Mouse (Mus musculus) naive thymus-derived CD4-positive, alpha-beta T cell, adult 5 months (primary cell): Measurements from ENCODE around the gene BC049730. TPM values are rescaled to one million over a fixed set of nuclear protein-coding genes. Genes with fewer than 3 reads are reported as not detected.

Source experiments
- polyA plus RNA-seq: library from polyadenylated mRNA; unstranded; fragments of 100-300 nt; shearing (Covaris generic); gene quantifications from one replicate; pipeline ENCODE4 v1.2.1, GENCODE M21; 2017

The BC049730 gene
- polyA plus RNA-seq = not detected

DNA sequence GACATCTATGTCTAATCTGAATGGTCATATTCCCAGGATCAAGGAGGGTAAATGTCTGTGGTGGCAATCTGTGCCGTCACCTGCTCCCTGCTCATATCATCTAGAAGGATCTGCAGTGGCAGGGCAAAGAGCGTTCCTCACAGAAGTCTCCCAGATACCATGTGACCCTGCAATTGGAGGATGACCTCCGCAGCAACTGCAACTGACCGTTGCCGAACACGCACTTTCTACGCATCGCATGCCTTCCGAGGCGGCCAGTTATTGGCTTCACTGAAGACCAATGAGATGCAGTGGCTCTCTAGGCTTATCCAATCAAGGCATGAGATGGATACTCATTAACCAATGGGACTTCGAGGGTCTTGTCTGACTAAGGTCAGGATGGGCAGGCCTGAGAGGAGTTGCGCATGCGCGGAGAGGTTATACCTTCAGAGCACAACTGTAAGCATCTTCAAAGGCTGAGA lies at the start of gene BC049730:
Gene BC049730 (plus strand): TSS at position 411 of the 461 bp plus-strand sequence.

DNA sequence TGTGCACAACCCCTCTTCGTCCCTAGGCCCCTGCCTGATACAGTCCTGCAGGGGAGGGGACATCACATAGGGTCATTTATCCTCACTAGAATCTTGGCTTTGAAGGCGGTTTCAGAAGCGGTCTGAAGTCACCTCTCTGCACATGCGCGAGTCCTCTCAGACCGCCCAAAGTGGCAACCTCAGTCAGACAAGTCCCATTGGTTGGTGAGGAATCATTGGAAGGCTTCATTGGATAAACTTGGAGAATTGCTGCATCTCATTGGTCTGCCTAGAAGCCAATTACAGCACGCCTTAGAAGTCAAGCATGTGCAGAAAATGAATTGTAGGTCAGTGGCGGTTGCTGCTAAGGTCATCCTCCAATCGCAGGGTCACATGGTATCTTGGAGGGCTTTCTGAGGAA lies 32.5 kb upstream of the BC049730 start, which contains the start of gene Tex101:
Gene Tex101 (minus strand): TSS at position 101 of the 400 bp plus-strand sequence.

DNA sequence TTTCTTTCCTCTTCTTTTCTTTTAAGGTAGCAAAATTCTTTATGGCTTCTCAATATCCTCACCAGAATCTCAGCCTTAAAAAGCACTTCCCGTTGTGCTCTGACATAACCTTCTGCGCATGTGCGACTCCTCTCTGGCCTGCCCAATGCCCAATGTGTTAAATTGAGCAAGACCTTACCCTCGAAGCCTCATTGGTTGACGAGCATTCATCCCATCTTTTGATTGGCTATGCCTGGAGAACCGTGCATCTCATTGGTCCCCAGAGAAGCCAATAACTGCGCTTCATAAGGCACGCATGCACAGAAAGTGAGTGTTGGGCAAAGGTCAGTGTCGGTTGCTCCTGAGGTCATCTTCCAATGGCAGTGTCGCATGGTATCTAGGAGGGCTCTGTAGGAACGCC lies 17.8 kb downstream of the BC049730 start, which contains the start of gene Gm4763:
Gene Gm4763 (minus strand): TSS at position 101 of the 400 bp plus-strand sequence.

DNA sequence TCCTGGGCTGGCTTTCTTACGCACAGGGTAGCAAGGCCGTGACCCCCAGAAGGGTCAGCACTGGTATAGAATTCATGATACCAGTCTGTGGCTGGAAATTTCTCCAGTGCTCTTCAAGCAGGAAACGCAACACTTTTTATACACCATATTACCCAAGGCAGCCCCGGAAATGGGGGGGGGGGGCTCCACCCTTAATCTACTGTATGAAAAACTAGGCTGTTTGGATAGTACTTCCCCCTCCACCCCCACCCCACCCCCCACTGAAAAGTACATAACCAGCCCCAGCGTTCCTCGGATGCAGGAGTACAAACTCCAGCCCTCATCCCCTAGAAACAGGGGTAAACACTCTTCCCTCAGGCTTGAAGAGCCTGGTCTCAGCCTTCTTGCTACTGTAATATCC lies 51.2 kb downstream of the BC049730 start, which contains the start of gene Cd177:
Gene Cd177 (minus strand): TSS at position 101 of the 400 bp plus-strand sequence.

Other genes starting within 250 kb of the BC049730 start
- gene Plaur, start 246.8 kb upstream of the BC049730 start, polyA plus RNA-seq = 133 TPM
- 0.42 TPM for gene Cadm4, start 227.2 kb upstream of the BC049730 start, polyA plus RNA-seq
- gene Zfp428, start 202.2 kb upstream of the BC049730 start, polyA plus RNA-seq = 1.7 TPM
- gene AC161166.1, start 196.8 kb upstream of the BC049730 start, polyA plus RNA-seq = not detected
- 4.9 TPM for gene Irgq, start 178.6 kb upstream of the BC049730 start, polyA plus RNA-seq
- not detected for gene Pinlyp, start 163.1 kb upstream of the BC049730 start, polyA plus RNA-seq
- 63.5 TPM for gene Xrcc1, start 163.0 kb upstream of the BC049730 start, polyA plus RNA-seq
- 18.9 TPM for gene Ethe1, start 121.7 kb upstream of the BC049730 start, polyA plus RNA-seq
- gene Zfp575, start 121.6 kb upstream of the BC049730 start, polyA plus RNA-seq = not detected
- gene Phldb3, start 98.5 kb upstream of the BC049730 start, polyA plus RNA-seq = 0.78 TPM
- gene Lypd3, start 72.7 kb upstream of the BC049730 start, polyA plus RNA-seq = not detected
- gene Tex101, start 32.6 kb upstream of the BC049730 start, polyA plus RNA-seq = not detected
- not detected for gene Gm4763, start 17.7 kb downstream of the BC049730 start, polyA plus RNA-seq
- 2.9 TPM for gene Cd177, start 51.1 kb downstream of the BC049730 start, polyA plus RNA-seq
- gene Ceacam10, start 68.0 kb downstream of the BC049730 start, polyA plus RNA-seq = not detected
- gene Gm9844, start 153.0 kb downstream of the BC049730 start, polyA plus RNA-seq = 25.0 TPM
- gene Lypd4, start 160.7 kb downstream of the BC049730 start, polyA plus RNA-seq = not detected
- gene Dmrtc2, start 160.8 kb downstream of the BC049730 start, polyA plus RNA-seq = not detected
- gene Rps19, start 175.1 kb downstream of the BC049730 start, polyA plus RNA-seq = 7,388 TPM
- gene Cd79a, start 188.1 kb downstream of the BC049730 start, polyA plus RNA-seq = 3.4 TPM
- 2,170 TPM for gene Arhgef1, start 193.7 kb downstream of the BC049730 start, polyA plus RNA-seq
- gene Gm4881, start 235.3 kb downstream of the BC049730 start, polyA plus RNA-seq = not detected